Mouse (Mus musculus) thymus, postnatal 0 days (tissue): Measurements from ENCODE around the gene Poln. TPM values are rescaled to one million over a fixed set of nuclear protein-coding genes. Genes with fewer than 3 reads are reported as not detected.

Experiments used
- DNase-seq: peaks from one replicate; pipeline ENCODE4 v3.0.0-alpha.2; 2015; ENCODE audit warnings: low spot score
- polyA plus RNA-seq: library from polyadenylated mRNA; unstranded; fragments of >200 nt; fragmentation: Nextera tagmentation; extraction: Ambion mirVana; gene quantifications from 2 replicates; pipeline ENCODE4 v1.2.1, GENCODE M21; 2015

Gene Poln
- polyA plus RNA-seq, 1 experiment from 2014 or later, result 0.96 TPM

GRCm38 (mm10) chr5:34119121-34119856 lies 50.0 kb downstream of the Poln start:
- no peak for DNase-seq

GRCm38 (mm10) chr5:34105681-34106080 lies 63.6 kb downstream of the Poln start:
- DNase-seq, result no peak

GRCm38 (mm10) chr5:34097333-34097732 lies 71.9 kb downstream of the Poln start:
- DNase-seq, result peak; percentile 69

GRCm38 (mm10) chr5:34093021-34093420 lies 76.2 kb downstream of the Poln start:
- no peak for DNase-seq

- DNase-seq, result no peak
Observed at GRCm38 (mm10) chr5:34032520-34032919, 136.7 kb downstream of the Poln start.

- no peak for DNase-seq
Observed at GRCm38 (mm10) chr5:34031022-34031421, 138.2 kb downstream of the Poln start.

GRCm38 (mm10) chr5:34030101-34030500 lies 139.1 kb downstream of the Poln start:
- no peak for DNase-seq

GRCm38 (mm10) chr5:34018968-34019367 lies 150.3 kb downstream of the Poln start:
- no peak for DNase-seq

- DNase-seq, result no peak
Observed at GRCm38 (mm10) chr5:34014652-34015051, 154.6 kb downstream of the Poln start.

GRCm38 (mm10) chr5:34007392-34007941 lies 161.8 kb downstream of the Poln start:
- DNase-seq, result no peak

GRCm38 (mm10) chr5:34006832-34007231 lies 162.4 kb downstream of the Poln start:
- DNase-seq, result no peak

GRCm38 (mm10) chr5:34004618-34005017 lies 164.6 kb downstream of the Poln start:
- DNase-seq, result no peak

- DNase-seq, result no peak
Observed at GRCm38 (mm10) chr5:34002636-34003035, 166.6 kb downstream of the Poln start.

GRCm38 (mm10) chr5:34001401-34001800 lies 167.8 kb downstream of the Poln start:
- no peak for DNase-seq

- no peak for DNase-seq
Observed at GRCm38 (mm10) chr5:34000809-34001208, 168.4 kb downstream of the Poln start.

GRCm38 (mm10) chr5:33999466-34000090 lies 169.7 kb downstream of the Poln start:
- DNase-seq, result no peak

- DNase-seq, result no peak
Observed at GRCm38 (mm10) chr5:33998505-33998877, 170.8 kb downstream of the Poln start.

GRCm38 (mm10) chr5:33997829-33998504 lies 171.3 kb downstream of the Poln start:
- DNase-seq, result no peak

GRCm38 (mm10) chr5:33997051-33997741 lies 172.1 kb downstream of the Poln start:
- peak; percentile 7 for DNase-seq

GRCm38 (mm10) chr5:33996694-33997045 lies 172.6 kb downstream of the Poln start:
- no peak for DNase-seq

GRCm38 (mm10) chr5:33995843-33996693 lies 173.2 kb downstream of the Poln start, which contains the start of gene Nat8l:
Nat8l (plus strand) TSS chr5:33995984.
- DNase-seq, result peak; percentile 61
